In genomic region chr16:46297192-46297591, GRCm38 (mm10) we compare ENCODE assay signal across 20 mouse cellular contexts.
DNase-seq lines count a peak whose midpoint lies in the region; ATAC-seq and TF ChIP-seq lines count a peak whose summit lies in the region.
"Had no signal": no experiment of that assay in that cellular context is flagged by ENCODE, and none has a peak within 500 bp of the region (broad histone marks: within the 10 kb centered on the region; RNA-seq: fewer than 3 reads in every experiment).

No protein-coding gene starts in this region.

- H3K36me3 ChIP-seq in forebrain, embryonic 14.5 days (ENCODE audit: control insufficient read depth, insufficient read depth, low read length): no peaks in the 10 kb centered on the region
- H3K36me3 ChIP-seq in forebrain, embryonic 13.5 days (ENCODE audit: poor library complexity, severe bottlenecking): no peaks in the 10 kb centered on the region
- no peaks in the 10 kb centered on the region for H3K36me3 ChIP-seq in hindbrain, embryonic 16.5 days (ENCODE audit: control insufficient read depth, insufficient read depth, low read length)
- no peaks in the 10 kb centered on the region for H3K36me3 ChIP-seq in hindbrain, embryonic 13.5 days
- H3K36me3 ChIP-seq in midbrain, postnatal 0 days (ENCODE audit: insufficient read depth, low read length): no peaks in the 10 kb centered on the region
- no peaks in the 10 kb centered on the region for H3K36me3 ChIP-seq in midbrain, embryonic 16.5 days (ENCODE audit: control insufficient read depth, insufficient read depth, low read length)
- H3K36me3 ChIP-seq: embryonic facial prominence, embryonic 10.5 days; heart, embryonic 13.5 days; hindbrain, embryonic 15.5 days had no signal

- H3K9ac ChIP-seq in forebrain, embryonic 14.5 days (ENCODE audit: low read length): no peak overlapping the region
- H3K9ac ChIP-seq in forebrain, embryonic 13.5 days: no peak overlapping the region
- H3K9ac ChIP-seq in hindbrain, embryonic 16.5 days (ENCODE audit: low read depth, low read length): no peak overlapping the region
- H3K9ac ChIP-seq in hindbrain, embryonic 13.5 days: no peak overlapping the region
- no peak overlapping the region for H3K9ac ChIP-seq in midbrain, postnatal 0 days (replicated peaks; ENCODE audit: low read length, poor library complexity, severe bottlenecking)
- H3K9ac ChIP-seq in midbrain, embryonic 16.5 days (ENCODE audit: low read depth, low read length): no peak overlapping the region
- H3K9ac ChIP-seq: heart, embryonic 13.5 days; hindbrain, embryonic 15.5 days had no signal

- no peaks in the 10 kb centered on the region for H3K9me3 ChIP-seq in forebrain, embryonic 14.5 days (replicated peaks; ENCODE audit: control insufficient read depth, low read length)
- H3K9me3 ChIP-seq in forebrain, embryonic 13.5 days (replicated peaks): no peaks in the 10 kb centered on the region
- H3K9me3 ChIP-seq in hindbrain, embryonic 16.5 days (ENCODE audit: control insufficient read depth, low read length): no peaks in the 10 kb centered on the region
- no peaks in the 10 kb centered on the region for H3K9me3 ChIP-seq in hindbrain, embryonic 13.5 days
- no peaks in the 10 kb centered on the region for H3K9me3 ChIP-seq in midbrain, postnatal 0 days (ENCODE audit: low read length)
- no peaks in the 10 kb centered on the region for H3K9me3 ChIP-seq in midbrain, embryonic 16.5 days (replicated peaks; ENCODE audit: control insufficient read depth, low read length, poor library complexity, severe bottlenecking)
- H3K9me3 ChIP-seq: embryonic facial prominence, embryonic 10.5 days; heart, embryonic 13.5 days; hindbrain, embryonic 15.5 days had no signal

- WGBS in forebrain, embryonic 14.5 days: 71% methylated on average over 2 of the region's 2 CpGs
- 82% methylated on average over 2 of the region's 2 CpGs for WGBS in forebrain, embryonic 13.5 days
- 73% methylated on average over 2 of the region's 2 CpGs for WGBS in hindbrain, embryonic 16.5 days
- 77% methylated on average over 2 of the region's 2 CpGs for WGBS in hindbrain, embryonic 13.5 days
- WGBS in midbrain, postnatal 0 days: 78% methylated on average over 2 of the region's 2 CpGs
- WGBS in midbrain, embryonic 16.5 days: 73% methylated on average over 2 of the region's 2 CpGs

- no peak overlapping the region for H3K4me2 ChIP-seq in forebrain, embryonic 14.5 days (ENCODE audit: low read length)
- no peak overlapping the region for H3K4me2 ChIP-seq in forebrain, embryonic 13.5 days
- H3K4me2 ChIP-seq in hindbrain, embryonic 16.5 days (ENCODE audit: low read length): no peak overlapping the region
- H3K4me2 ChIP-seq in hindbrain, embryonic 13.5 days: no peak overlapping the region
- H3K4me2 ChIP-seq in midbrain, postnatal 0 days (ENCODE audit: low read depth, low read length, poor library complexity, severe bottlenecking): no peak overlapping the region
- H3K4me2 ChIP-seq in midbrain, embryonic 16.5 days (ENCODE audit: low read length): no peak overlapping the region
- H3K4me2 ChIP-seq: heart, embryonic 13.5 days; hindbrain, embryonic 15.5 days had no signal

- H3K27ac ChIP-seq in forebrain, embryonic 14.5 days (ENCODE audit: low read depth, low read length): no peak overlapping the region
- H3K27ac ChIP-seq in forebrain, embryonic 13.5 days: no peak overlapping the region; the same call in 1 of the 2 replicates
- no peak overlapping the region for H3K27ac ChIP-seq in hindbrain, embryonic 16.5 days (ENCODE audit: low read depth, low read length)
- no peak overlapping the region for H3K27ac ChIP-seq in hindbrain, embryonic 13.5 days
- H3K27ac ChIP-seq in midbrain, postnatal 0 days (ENCODE audit: low read depth, low read length): no peak overlapping the region
- H3K27ac ChIP-seq in midbrain, embryonic 16.5 days (ENCODE audit: low read length): no peak overlapping the region
- H3K27ac ChIP-seq: embryonic facial prominence, embryonic 10.5 days; heart, embryonic 13.5 days; hindbrain, embryonic 15.5 days had no signal

- peak; percentile 38 for DNase-seq in forebrain, embryonic 14.5 days (ENCODE audit: low spot score)
- DNase-seq in midbrain, postnatal 0 days (ENCODE audit: low spot score): peak; percentile 47
- DNase-seq: adrenal gland, postnatal 14 days; cerebellum, adult 11 months; cerebellum, adult 8-10 months; cerebellum, postnatal 36 days; gastrocnemius, postnatal 36 days; heart, adult 11 months; heart, postnatal 36 days; kidney, adult 11 months had no signal

- no peaks in the 10 kb centered on the region for H3K27me3 ChIP-seq in forebrain, embryonic 14.5 days (replicated peaks; ENCODE audit: control insufficient read depth, insufficient read depth, low read length)
- H3K27me3 ChIP-seq in forebrain, embryonic 13.5 days: no peaks in the 10 kb centered on the region
- no peaks in the 10 kb centered on the region for H3K27me3 ChIP-seq in hindbrain, embryonic 16.5 days (replicated peaks; ENCODE audit: control insufficient read depth, insufficient read depth, low read length)
- no peaks in the 10 kb centered on the region for H3K27me3 ChIP-seq in hindbrain, embryonic 13.5 days
- H3K27me3 ChIP-seq in midbrain, postnatal 0 days (ENCODE audit: insufficient read depth, low read length): no peaks in the 10 kb centered on the region
- H3K27me3 ChIP-seq in midbrain, embryonic 16.5 days (ENCODE audit: control insufficient read depth, insufficient read depth, low read depth, low read length): no peaks in the 10 kb centered on the region
- H3K27me3 ChIP-seq: CH12.LX; heart, embryonic 13.5 days; hindbrain, embryonic 15.5 days; Patski had no signal

- no peaks in the 10 kb centered on the region for H3K4me1 ChIP-seq in forebrain, embryonic 14.5 days (ENCODE audit: control insufficient read depth, insufficient read depth, low read length)
- peaks cover 5% of the 10 kb centered on the region; the same call in 1 of the 2 replicates for H3K4me1 ChIP-seq in forebrain, embryonic 13.5 days
- no peaks in the 10 kb centered on the region for H3K4me1 ChIP-seq in hindbrain, embryonic 16.5 days (ENCODE audit: control insufficient read depth, insufficient read depth, low read depth, low read length)
- no peaks in the 10 kb centered on the region for H3K4me1 ChIP-seq in hindbrain, embryonic 13.5 days (replicated peaks)
- H3K4me1 ChIP-seq in midbrain, postnatal 0 days (ENCODE audit: insufficient read depth, low read length): no peaks in the 10 kb centered on the region
- H3K4me1 ChIP-seq in midbrain, embryonic 16.5 days (ENCODE audit: control insufficient read depth, insufficient read depth, low read length): no peaks in the 10 kb centered on the region
- H3K4me1 ChIP-seq: hindbrain, embryonic 15.5 days had no signal

- H3K4me3 ChIP-seq in forebrain, embryonic 14.5 days (ENCODE audit: low read depth, low read length): no peak overlapping the region
- no peak overlapping the region for H3K4me3 ChIP-seq in forebrain, embryonic 13.5 days
- H3K4me3 ChIP-seq in hindbrain, embryonic 16.5 days (ENCODE audit: low read length): no peak overlapping the region
- no peak overlapping the region for H3K4me3 ChIP-seq in hindbrain, embryonic 13.5 days
- no peak overlapping the region for H3K4me3 ChIP-seq in midbrain, postnatal 0 days (ENCODE audit: low read depth, low read length)
- no peak overlapping the region for H3K4me3 ChIP-seq in midbrain, embryonic 16.5 days (ENCODE audit: low read depth, low read length)
- H3K4me3 ChIP-seq: embryonic facial prominence, embryonic 10.5 days; heart, embryonic 13.5 days; hindbrain, embryonic 15.5 days had no signal

- no peak for TF ChIP-seq CTCF in midbrain, postnatal 0 days (IDR thresholded peaks at IDR 0.05)

- no peak for ATAC-seq in forebrain, embryonic 14.5 days
- no peak for ATAC-seq in forebrain, embryonic 13.5 days
- peak; percentile 40; the same call in 1 of the 2 replicates for ATAC-seq in hindbrain, embryonic 16.5 days
- no peak for ATAC-seq in hindbrain, embryonic 13.5 days (ENCODE audit: low FRiP score)
- 0 out of 2 replicates have a peak, but pooled peaks have one; percentile 20 for ATAC-seq in midbrain, postnatal 0 days (ENCODE audit: low FRiP score)
- ATAC-seq in midbrain, embryonic 16.5 days: no peak; the same call in 1 of the 2 replicates
- ATAC-seq: activated CD4-positive, CD25-positive, alpha-beta regulatory T cell, adult 4 months; Patski had no signal

Comparison
In these comparisons a context has a peak if more than half of its experiments do, and no peak if none do; other contexts are left out.
1. ATAC-seq: peak in hindbrain, embryonic 16.5 days (single experiment) and midbrain, postnatal 0 days (single experiment); none in forebrain, embryonic 14.5 days (single experiment), forebrain, embryonic 13.5 days (single experiment), hindbrain, embryonic 13.5 days (single experiment) and midbrain, embryonic 16.5 days (single experiment).